Mouse (Mus musculus): ENCODE data around the gene Ccdc73.

DNA sequence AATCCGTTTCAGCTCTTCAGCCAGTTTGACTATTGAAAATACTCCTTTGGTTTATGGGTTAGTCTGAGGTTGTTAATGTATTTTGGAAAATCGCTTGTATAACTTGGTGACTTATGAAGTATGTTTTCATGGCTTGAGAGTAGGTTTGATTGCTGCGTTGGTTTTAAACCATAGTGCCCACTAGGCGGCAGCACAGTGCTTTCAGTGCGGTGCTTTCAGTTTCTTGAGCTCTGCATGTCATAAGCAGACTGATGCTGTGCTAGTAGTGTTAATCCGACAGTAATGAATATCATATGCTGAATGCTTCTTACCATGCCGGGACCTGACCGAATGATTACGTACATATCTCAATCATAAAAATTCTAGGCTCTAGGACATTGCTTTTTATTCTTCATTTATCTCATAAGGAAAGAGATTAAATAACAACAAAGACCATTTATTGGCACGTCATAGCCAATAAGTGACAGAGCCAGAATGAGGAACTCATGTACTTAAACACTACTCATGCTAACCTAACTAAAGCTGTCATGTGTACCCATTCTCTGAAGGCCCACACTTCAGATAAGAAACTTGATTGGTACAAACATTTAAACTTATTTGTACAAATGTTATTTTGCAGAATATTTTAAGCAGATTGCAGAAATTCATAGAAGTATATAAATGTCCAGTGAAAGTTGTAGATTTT, 20.4 kb downstream of the Ccdc73 start:
- TF ChIP-seq CTCF (IDR thresholded peaks at IDR 0.05; ENCODE audit: insufficient read depth, low read length) (peak; percentile 84), POLR2A (IDR thresholded peaks at IDR 0.05; ENCODE audit: borderline replicate concordance, extremely low read depth, low read depth, low read length) (no peak)
